Mouse (Mus musculus) spleen, adult 2 months (tissue): ENCODE measurements around the gene Gpr142.

Experiments used
- CTCF ChIP-seq: fragments of 200-500 bp; IDR thresholded peaks from 2 replicates; pipeline ENCODE4 v1.5.1; 2011; ENCODE audit warnings: mild to moderate bottlenecking, inconsistent platforms; ENCODE audit not compliant: insufficient read depth, insufficient read length, insufficient replicate concordance; ENCODE audit errors: extremely low read depth
- POLR2A ChIP-seq: fragments of 200-500 bp; IDR thresholded peaks from 2 replicates; pipeline ENCODE4 v1.6.1; 2011; ENCODE audit warnings: low read depth, low read length, inconsistent platforms

GRCm38 (mm10) chr11:114793868-114794545 lies 4.7 kb upstream of the Gpr142 start:
- TF ChIP-seq CTCF (no peak), POLR2A (no peak)
